Mouse (Mus musculus): ENCODE measurements around the gene Mgll. TPM values are rescaled to one million over a fixed set of nuclear protein-coding genes. Genes with fewer than 3 reads are reported as not detected.

Gene Mgll
- polyA plus RNA-seq, 1 experiment = 128 TPM

GRCm38 (mm10) chr6:88741041-88741440, 16.8 kb downstream of the Mgll start:
- H3K4me1 ChIP-seq (ENCODE audit: control insufficient read depth, insufficient read depth, low read length) = peaks cover 3% of the 10 kb centered on the region; the same call in 1 of the 2 replicates
- no peak for DNase-seq
- WGBS = 87% methylated on average over 3 of the region's 3 CpGs
- no peak overlapping the region for H3K4me3 ChIP-seq (replicated peaks; ENCODE audit: extremely low read depth, low read depth, low read length)
- no peak for TF ChIP-seq CTCF (IDR thresholded peaks at IDR 0.05; ENCODE audit: insufficient read depth, low read length)
- TF ChIP-seq POLR2A (IDR thresholded peaks at IDR 0.05; ENCODE audit: borderline replicate concordance, extremely low read depth, low read depth, low read length) = no peak

- DNase-seq = no peak
- TF ChIP-seq CTCF (IDR thresholded peaks at IDR 0.05; ENCODE audit: insufficient read depth, low read length) = no peak
- no peak for TF ChIP-seq POLR2A (IDR thresholded peaks at IDR 0.05; ENCODE audit: borderline replicate concordance, extremely low read depth, low read depth, low read length)
- no peak overlapping the region for H3K4me3 ChIP-seq (replicated peaks; ENCODE audit: extremely low read depth, low read depth, low read length)
- WGBS = 84% methylated on average over 3 of the region's 3 CpGs
- peaks cover 3% of the 10 kb centered on the region; the same call in 1 of the 2 replicates for H3K4me1 ChIP-seq (ENCODE audit: control insufficient read depth, insufficient read depth, low read length)
Measured at GRCm38 (mm10) chr6:88741791-88742190, 17.6 kb downstream of the Mgll start.

- no peak for DNase-seq
- TF ChIP-seq CTCF (IDR thresholded peaks at IDR 0.05; ENCODE audit: insufficient read depth, low read length) = no peak
- TF ChIP-seq POLR2A (IDR thresholded peaks at IDR 0.05; ENCODE audit: borderline replicate concordance, extremely low read depth, low read depth, low read length) = no peak
- Histone ChIP-seq H3K4me1 (ENCODE audit: control insufficient read depth, insufficient read depth, low read length) (peaks cover 3% of the 10 kb centered on the region; the same call in 1 of the 2 replicates), H3K4me3 (replicated peaks; ENCODE audit: extremely low read depth, low read depth, low read length) (no peak overlapping the region)
- WGBS = 67% methylated on average over 9 of the region's 9 CpGs
Measured at GRCm38 (mm10) chr6:88742286-88743011, 18.2 kb downstream of the Mgll start.

- DNase-seq = no peak
- 65% methylated on average over 14 of the region's 14 CpGs for WGBS
- Histone ChIP-seq H3K4me1 (ENCODE audit: control insufficient read depth, insufficient read depth, low read length) (peaks cover 3% of the 10 kb centered on the region; the same call in 1 of the 2 replicates), H3K4me3 (replicated peaks; ENCODE audit: extremely low read depth, low read depth, low read length) (no peak overlapping the region)
- no peak for TF ChIP-seq POLR2A (IDR thresholded peaks at IDR 0.05; ENCODE audit: borderline replicate concordance, extremely low read depth, low read depth, low read length)
- no peak for TF ChIP-seq CTCF (IDR thresholded peaks at IDR 0.05; ENCODE audit: insufficient read depth, low read length)
Measured at GRCm38 (mm10) chr6:88743601-88744291, 19.5 kb downstream of the Mgll start.

GRCm38 (mm10) chr6:88745027-88745426, 20.8 kb downstream of the Mgll start:
- TF ChIP-seq CTCF (IDR thresholded peaks at IDR 0.05; ENCODE audit: insufficient read depth, low read length) = no peak
- no peak for TF ChIP-seq POLR2A (IDR thresholded peaks at IDR 0.05; ENCODE audit: borderline replicate concordance, extremely low read depth, low read depth, low read length)
- no peak overlapping the region for H3K4me3 ChIP-seq (replicated peaks; ENCODE audit: extremely low read depth, low read depth, low read length)
- H3K4me1 ChIP-seq (ENCODE audit: control insufficient read depth, insufficient read depth, low read length) = peaks cover 3% of the 10 kb centered on the region; the same call in 1 of the 2 replicates
- DNase-seq = no peak
- WGBS = 85% methylated on average over 10 of the region's 10 CpGs

GRCm38 (mm10) chr6:88746271-88746670, 22.1 kb downstream of the Mgll start:
- no peak for DNase-seq
- 84% methylated on average over 8 of the region's 8 CpGs for WGBS
- TF ChIP-seq POLR2A (IDR thresholded peaks at IDR 0.05; ENCODE audit: borderline replicate concordance, extremely low read depth, low read depth, low read length) (no peak), CTCF (IDR thresholded peaks at IDR 0.05; ENCODE audit: insufficient read depth, low read length) (no peak)
- peaks cover 3% of the 10 kb centered on the region; the same call in 1 of the 2 replicates for H3K4me1 ChIP-seq (ENCODE audit: control insufficient read depth, insufficient read depth, low read length)
- H3K4me3 ChIP-seq (replicated peaks; ENCODE audit: extremely low read depth, low read depth, low read length) = no peak overlapping the region

GRCm38 (mm10) chr6:88747296-88748040, 23.3 kb downstream of the Mgll start:
- WGBS = 65% methylated on average over 12 of the region's 12 CpGs
- TF ChIP-seq POLR2A (IDR thresholded peaks at IDR 0.05; ENCODE audit: borderline replicate concordance, extremely low read depth, low read depth, low read length) (no peak), CTCF (IDR thresholded peaks at IDR 0.05; ENCODE audit: insufficient read depth, low read length) (no peak)
- no peak overlapping the region for H3K4me3 ChIP-seq (replicated peaks; ENCODE audit: extremely low read depth, low read depth, low read length)
- peaks cover 3% of the 10 kb centered on the region; the same call in 1 of the 2 replicates for H3K4me1 ChIP-seq (ENCODE audit: control insufficient read depth, insufficient read depth, low read length)
- DNase-seq = no peak

GRCm38 (mm10) chr6:88750884-88751283, 26.7 kb downstream of the Mgll start:
- TF ChIP-seq CTCF (IDR thresholded peaks at IDR 0.05; ENCODE audit: insufficient read depth, low read length) (no peak), POLR2A (IDR thresholded peaks at IDR 0.05; ENCODE audit: borderline replicate concordance, extremely low read depth, low read depth, low read length) (no peak)
- WGBS = 62% methylated on average over 6 of the region's 6 CpGs
- no peaks in the 10 kb centered on the region for H3K4me1 ChIP-seq (ENCODE audit: control insufficient read depth, insufficient read depth, low read length)
- DNase-seq = no peak
- no peak overlapping the region for H3K4me3 ChIP-seq (replicated peaks; ENCODE audit: extremely low read depth, low read depth, low read length)

- peaks cover 9% of the 10 kb centered on the region for H3K4me1 ChIP-seq (ENCODE audit: control insufficient read depth, insufficient read depth, low read length)
- WGBS = 71% methylated on average over 5 of the region's 5 CpGs
- 0 out of 2 replicates have a peak, but pooled peaks have one; percentile 6 for TF ChIP-seq CTCF (IDR thresholded peaks at IDR 0.05; ENCODE audit: insufficient read depth, low read length)
- no peak for TF ChIP-seq POLR2A (IDR thresholded peaks at IDR 0.05; ENCODE audit: borderline replicate concordance, extremely low read depth, low read depth, low read length)
- H3K4me3 ChIP-seq (replicated peaks; ENCODE audit: extremely low read depth, low read depth, low read length) = no peak overlapping the region
- DNase-seq = no peak
Measured at GRCm38 (mm10) chr6:88752711-88753219, 28.6 kb downstream of the Mgll start.

All from lung, adult 2 months (tissue).